Mouse (Mus musculus) liver, adult 2 months (tissue): ENCODE data around the gene Asl. TPM values are rescaled to one million over a fixed set of nuclear protein-coding genes. Genes with fewer than 3 reads are reported as not detected.

Source experiments
- DNase-seq: peaks from one replicate; pipeline ENCODE4 v3.0.0-alpha.2; 2011; ENCODE audit warnings: low read depth, low spot score; ENCODE audit errors: extremely low read depth
- H3K27ac ChIP-seq: fragments of 200-500 bp; replicated peaks from 2 replicates; pipeline ENCODE4 v1.5.1; 2012; ENCODE audit warnings: low read depth, mild to moderate bottlenecking, control low read depth, inconsistent platforms, low read length; ENCODE audit not compliant: insufficient read depth
- H3K27me3 ChIP-seq: fragments of 200-500 bp; 2 replicates; pipeline ENCODE4 v1.6.1; 2012; ENCODE audit warnings: mild to moderate bottlenecking, moderate library complexity, low read length, inconsistent platforms; ENCODE audit not compliant: control insufficient read depth, insufficient read depth
- H3K36me3 ChIP-seq: fragments of 200-500 bp; 2 replicates; pipeline ENCODE4 v1.6.1; 2012; ENCODE audit warnings: low read length, inconsistent platforms; ENCODE audit not compliant: control insufficient read depth, insufficient read depth
- H3K4me1 ChIP-seq: fragments of 200-500 bp; 2 replicates; pipeline ENCODE4 v1.6.1; 2011; ENCODE audit warnings: low read length; ENCODE audit not compliant: control insufficient read depth, insufficient read depth
- H3K4me3 ChIP-seq: fragments of 200-500 bp; 2 replicates; pipeline ENCODE4 v1.5.1; 2011; ENCODE audit warnings: low read depth, mild to moderate bottlenecking, control low read depth, low read length, moderate library complexity; ENCODE audit not compliant: insufficient read depth
- H3K79me2 ChIP-seq: fragments of 200-500 bp; 2 replicates; pipeline ENCODE4 v1.6.1; 2012; ENCODE audit warnings: inconsistent platforms, mild to moderate bottlenecking, low read length, moderate library complexity; ENCODE audit not compliant: control insufficient read depth, insufficient read depth
- H3K9ac ChIP-seq: fragments of 200-500 bp; 2 replicates; pipeline ENCODE4 v1.6.1; 2012; ENCODE audit warnings: low read depth, mild to moderate bottlenecking, control low read depth, inconsistent platforms, low read length
- CTCF ChIP-seq: fragments of 200-500 bp; IDR thresholded peaks from 2 replicates; pipeline ENCODE4 v1.5.1; 2011; ENCODE audit warnings: low read depth, low read length, control low read depth
- POLR2A ChIP-seq: fragments of 200-500 bp; IDR thresholded peaks from 2 replicates; pipeline ENCODE4 v1.6.1; 2011; ENCODE audit warnings: low read length, control low read depth; ENCODE audit not compliant: insufficient read depth; ENCODE audit errors: extremely low read depth
- WGBS: fragments of 180-500 bp; shearing (Covaris S2); methylation state at CpG from one replicate; pipeline ENCODE4 v1.1.7; 2018; 5-methylcytosine and 5-hydroxymethylcytosine counted together
- polyA plus RNA-seq: library from polyadenylated mRNA; depleted of rRNA; stranded (reverse); fragments of >200 nt; gene quantifications from 2 replicates; pipeline ENCODE4 v1.2.3, GENCODE M21; 2012
- total RNA-seq: library from RNA; depleted of rRNA; stranded (reverse); fragments of >200 nt; gene quantifications from 2 replicates; pipeline ENCODE4 v1.2.3, GENCODE M21; 2014

Asl gene
- total and polyA plus RNA-seq, 2 experiments = 622 to 683 TPM

GRCm38 (mm10) chr5:130051073-130051860, 22.2 kb upstream of the Asl start:
- no peak overlapping the region for H3K27ac ChIP-seq
- H3K4me3 ChIP-seq = no peak overlapping the region
- no peak for DNase-seq
- H3K9ac ChIP-seq = no peak overlapping the region
- peaks cover 25% of the 10 kb centered on the region for H3K36me3 ChIP-seq
- H3K4me1 ChIP-seq = peaks cover 5% of the 10 kb centered on the region
- TF ChIP-seq CTCF = no peak
- no peak for TF ChIP-seq POLR2A
- WGBS = 92% methylated on average over 15 of the region's 15 CpGs
- H3K79me2 ChIP-seq = peaks cover 7% of the 10 kb centered on the region; the same call in 1 of the 2 replicates
- H3K27me3 ChIP-seq = no peaks in the 10 kb centered on the region

- Histone ChIP-seq H3K79me2 (peaks cover 7% of the 10 kb centered on the region; the same call in 1 of the 2 replicates), H3K4me3 (no peak overlapping the region), H3K27me3 (no peaks in the 10 kb centered on the region), H3K4me1 (peaks cover 7% of the 10 kb centered on the region), H3K36me3 (peaks cover 25% of the 10 kb centered on the region), H3K27ac (no peak overlapping the region), H3K9ac (no peak overlapping the region)
- TF ChIP-seq POLR2A = no peak
- no peak for TF ChIP-seq CTCF
- WGBS = 89% methylated on average over 6 of the region's 6 CpGs
- DNase-seq = no peak
Observed at GRCm38 (mm10) chr5:130050416-130050815, 21.4 kb upstream of the Asl start.

DNA sequence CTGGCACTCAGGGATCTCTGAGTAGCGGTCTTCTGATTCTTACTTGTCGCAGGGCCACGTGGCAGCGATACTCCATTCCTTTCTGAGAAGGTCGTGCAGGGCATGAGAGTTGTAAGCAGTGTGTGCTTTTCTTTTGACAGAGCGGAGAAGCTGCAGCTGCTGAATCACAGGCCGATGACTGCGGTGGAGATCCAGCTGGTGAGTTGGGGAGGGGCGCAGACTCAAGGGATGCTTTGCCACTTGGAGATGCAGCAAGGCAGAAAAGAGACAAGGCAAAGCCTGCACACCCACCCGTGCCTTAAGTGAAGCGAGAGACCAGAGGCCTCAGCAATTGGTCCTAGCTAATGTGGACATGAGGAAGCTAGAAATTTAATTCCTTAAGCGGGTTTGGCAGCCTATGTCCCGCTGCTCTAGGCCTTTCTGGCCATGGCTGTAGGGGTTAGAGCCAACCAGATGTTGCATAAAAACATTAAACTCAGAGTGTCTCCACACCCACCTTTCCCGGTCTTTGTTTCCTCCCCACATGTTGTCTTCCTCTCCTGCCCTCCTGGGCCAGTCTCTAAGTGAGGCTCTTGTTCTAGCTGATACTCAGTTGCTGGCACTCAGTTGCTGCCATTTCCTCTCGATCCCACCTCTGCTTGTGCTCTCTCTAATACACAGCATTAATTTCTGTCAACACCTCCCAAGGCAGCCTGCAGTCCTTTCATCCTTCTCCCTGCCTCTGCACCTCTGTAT, 19.9 kb upstream of the Asl start:
- Histone ChIP-seq H3K27ac (no peak overlapping the region), H3K9ac (no peak overlapping the region), H3K79me2 (peaks cover 7% of the 10 kb centered on the region; the same call in 1 of the 2 replicates), H3K27me3 (no peaks in the 10 kb centered on the region), H3K36me3 (peaks cover 25% of the 10 kb centered on the region), H3K4me3 (no peak overlapping the region), H3K4me1 (peaks cover 12% of the 10 kb centered on the region)
- no peak for TF ChIP-seq CTCF
- no peak for TF ChIP-seq POLR2A
- WGBS = 88% methylated on average over 15 of the region's 15 CpGs
- no peak for DNase-seq

GRCm38 (mm10) chr5:130047013-130047412, 18.0 kb upstream of the Asl start:
- no peak for DNase-seq
- no peak overlapping the region for H3K4me3 ChIP-seq
- peaks cover 23% of the 10 kb centered on the region for H3K4me1 ChIP-seq
- H3K79me2 ChIP-seq = peaks cover 7% of the 10 kb centered on the region; the same call in 1 of the 2 replicates
- no peak for TF ChIP-seq POLR2A
- TF ChIP-seq CTCF = peak; percentile 59
- no peak overlapping the region for H3K9ac ChIP-seq
- WGBS = 89% methylated on average over 6 of the region's 6 CpGs
- H3K27ac ChIP-seq = no peak overlapping the region
- no peaks in the 10 kb centered on the region for H3K27me3 ChIP-seq
- H3K36me3 ChIP-seq = peaks cover 31% of the 10 kb centered on the region

GRCm38 (mm10) chr5:130046589-130046988, 17.5 kb upstream of the Asl start:
- no peak for DNase-seq
- Histone ChIP-seq H3K9ac (no peak overlapping the region), H3K79me2 (peaks cover 7% of the 10 kb centered on the region; the same call in 1 of the 2 replicates), H3K4me3 (no peak overlapping the region), H3K4me1 (peaks cover 23% of the 10 kb centered on the region), H3K27ac (no peak overlapping the region), H3K36me3 (peaks cover 34% of the 10 kb centered on the region), H3K27me3 (no peaks in the 10 kb centered on the region)
- no peak for TF ChIP-seq POLR2A
- TF ChIP-seq CTCF = no peak
- WGBS = 92% methylated on average over 10 of the region's 10 CpGs

- TF ChIP-seq POLR2A (no peak), CTCF (no peak)
- Histone ChIP-seq H3K79me2 (peaks cover 7% of the 10 kb centered on the region; the same call in 1 of the 2 replicates), H3K9ac (no peak overlapping the region), H3K27me3 (no peaks in the 10 kb centered on the region), H3K4me3 (no peak overlapping the region), H3K36me3 (peaks cover 34% of the 10 kb centered on the region), H3K4me1 (peaks cover 23% of the 10 kb centered on the region), H3K27ac (no peak overlapping the region)
- DNase-seq = no peak
- 89% methylated on average over 7 of the region's 7 CpGs for WGBS
Observed at GRCm38 (mm10) chr5:130046100-130046499, 17.1 kb upstream of the Asl start.
